Mouse (Mus musculus): ENCODE data around the gene Nprl2.
A peak's percentile ranks its signal among the peaks of the same experiment; 100 is the strongest.

Nprl2 gene

GRCm38 (mm10) chr9:107577871-107578270, 35.8 kb downstream of the Nprl2 start:
- DNase-seq (ENCODE audit: low spot score) = no peak

GRCm38 (mm10) chr9:107578587-107578986, 36.6 kb downstream of the Nprl2 start, which contains the start of gene Naa80:
Naa80 (plus strand) TSS chr9:107578887.
- DNase-seq (ENCODE audit: low spot score) = no peak

DNA sequence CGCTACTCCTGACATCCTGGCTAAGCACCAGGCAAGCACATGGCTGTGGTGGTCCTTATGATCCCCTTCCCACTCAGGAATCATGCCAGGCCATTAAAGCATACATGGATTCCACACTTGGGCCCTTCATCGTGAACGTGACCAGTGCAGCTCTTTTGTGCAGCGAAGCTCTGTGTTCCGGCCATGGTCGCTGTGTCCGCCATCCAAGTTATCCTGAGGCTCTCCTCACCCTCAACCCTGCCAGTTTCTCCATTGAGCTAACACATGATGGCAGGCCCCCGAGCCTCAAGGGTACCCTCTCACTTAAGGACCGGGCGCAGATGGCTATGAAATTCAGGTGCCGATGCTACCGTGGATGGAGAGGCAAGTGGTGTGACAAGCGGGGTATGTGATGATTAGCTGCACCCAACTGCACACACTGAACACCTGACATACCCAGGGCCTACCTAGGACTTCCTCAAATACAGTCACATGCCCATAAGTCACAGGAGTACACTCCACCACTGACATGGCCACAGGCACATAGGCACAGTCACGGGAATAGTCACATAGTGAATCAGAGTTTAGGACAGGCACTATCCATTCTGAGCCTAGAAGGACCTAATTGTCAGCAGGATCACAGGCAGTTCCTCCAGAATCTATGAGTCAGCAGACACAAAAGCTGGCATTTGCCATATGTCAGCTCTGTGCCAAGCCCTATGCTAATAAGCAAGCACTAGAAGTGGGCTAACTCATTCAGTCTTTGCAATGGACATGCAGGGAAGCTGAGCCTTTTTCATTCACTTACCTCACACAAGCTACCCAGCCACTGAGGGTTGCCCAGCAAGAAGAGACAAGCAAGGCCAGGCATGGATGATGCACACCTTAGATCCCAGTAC, 37.2 kb downstream of the Nprl2 start:
- DNase-seq (ENCODE audit: low spot score) = no peak

GRCm38 (mm10) chr9:107580501-107581317, 38.7 kb downstream of the Nprl2 start, which contains the start of gene Hyal3:
Hyal3 (plus strand) TSS chr9:107580818.
- DNase-seq (ENCODE audit: low spot score) = peak; percentile 89

GRCm38 (mm10) chr9:107581584-107581983, 39.6 kb downstream of the Nprl2 start:
- DNase-seq (ENCODE audit: low spot score) = no peak

DNA sequence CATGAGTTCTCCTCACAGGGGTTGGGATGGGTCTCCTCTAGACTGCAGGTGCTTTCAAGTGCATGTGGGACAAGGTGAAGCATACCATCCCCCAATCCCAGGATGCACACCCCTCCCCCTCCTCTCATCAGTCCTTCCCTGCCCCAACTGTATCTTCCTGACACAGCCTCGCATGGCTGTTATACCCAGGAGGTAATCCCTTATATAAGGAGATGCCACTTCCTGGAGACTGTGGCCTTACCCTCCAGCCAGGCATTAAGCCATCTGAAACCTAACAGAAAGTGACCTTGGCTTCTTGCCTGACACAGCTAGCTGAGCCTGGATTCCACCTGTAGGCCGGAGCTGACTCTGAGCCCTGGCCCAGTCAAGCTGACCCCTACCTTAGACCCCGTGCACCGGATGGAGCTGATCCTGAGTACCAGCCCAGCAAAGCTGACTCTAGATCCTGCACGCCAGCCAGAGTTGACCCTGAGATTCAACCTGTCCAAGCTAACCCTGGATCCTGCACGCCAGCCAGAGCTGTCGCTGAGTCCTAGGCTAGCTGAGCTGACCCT, 40.6 kb downstream of the Nprl2 start:
- no peak for DNase-seq (ENCODE audit: low spot score)

DNA sequence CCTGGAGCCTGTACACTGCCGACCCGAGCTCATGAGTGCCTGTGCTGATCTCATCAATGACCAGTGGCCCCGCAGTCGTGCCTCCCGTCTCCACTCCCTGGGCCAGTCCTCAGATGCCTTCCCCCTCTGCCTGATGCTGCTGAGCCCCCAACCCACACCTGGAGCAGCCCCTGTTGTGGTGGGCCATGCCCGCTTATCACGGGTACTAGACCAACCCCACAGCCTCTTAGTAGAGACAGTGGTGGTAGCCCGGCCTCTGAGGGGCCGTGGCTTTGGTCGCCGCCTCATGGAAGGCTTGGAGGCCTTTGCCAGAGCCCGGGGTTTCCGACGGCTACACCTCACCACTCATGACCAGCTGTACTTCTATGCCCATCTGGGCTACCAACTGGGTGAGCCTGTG, 41.1 kb downstream of the Nprl2 start:
- no peak for DNase-seq (ENCODE audit: low spot score)

- no peak for DNase-seq (ENCODE audit: low spot score)
Observed at GRCm38 (mm10) chr9:107586504-107586903, 44.5 kb downstream of the Nprl2 start.

DNA sequence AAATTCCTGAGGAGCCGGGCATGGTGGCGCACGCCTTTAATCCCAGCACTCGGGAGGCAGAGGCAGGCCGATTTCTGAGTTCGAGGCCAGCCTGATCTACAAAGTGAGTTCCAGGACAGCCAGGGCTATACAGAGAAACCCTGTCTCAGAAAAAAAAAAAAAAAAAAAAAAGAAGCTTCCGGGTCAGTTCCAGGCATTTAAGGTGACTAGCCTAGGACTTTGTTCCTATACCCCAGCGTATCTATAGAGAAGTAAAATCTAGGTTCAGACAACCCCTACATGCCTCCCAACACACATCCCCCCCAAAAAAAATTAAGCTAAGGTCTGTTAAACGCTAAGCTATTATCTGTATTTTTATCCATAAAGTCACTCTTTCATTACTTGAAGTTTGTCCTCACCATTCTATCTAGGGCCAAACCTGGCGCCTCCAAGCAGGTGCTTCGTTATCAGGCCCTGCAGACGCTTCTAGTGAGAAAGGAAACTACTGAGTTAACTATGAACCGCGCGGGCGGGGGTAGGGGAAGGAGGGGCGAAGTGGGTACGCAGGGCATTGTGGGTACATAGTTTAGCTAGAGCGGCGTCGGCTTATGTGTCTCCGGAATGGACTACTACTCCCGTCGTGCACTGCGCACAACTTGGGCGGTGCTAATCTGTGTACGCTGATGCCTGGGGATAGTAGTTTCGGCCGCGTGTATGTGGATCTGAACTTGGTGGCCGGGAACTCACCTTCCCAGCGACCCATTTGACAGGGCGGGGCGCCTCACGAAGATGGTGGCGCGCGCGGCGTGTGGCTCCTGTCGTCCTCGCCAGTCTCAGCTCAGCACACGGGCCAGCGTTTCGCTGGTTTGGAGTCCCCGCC, 45.2 kb downstream of the Nprl2 start, which contains the start of gene Ifrd2:
Gene Ifrd2 (plus strand): TSS at position 669 of the 859 bp plus-strand sequence.
- peak; percentile 97 for DNase-seq (ENCODE audit: low spot score)

DNA sequence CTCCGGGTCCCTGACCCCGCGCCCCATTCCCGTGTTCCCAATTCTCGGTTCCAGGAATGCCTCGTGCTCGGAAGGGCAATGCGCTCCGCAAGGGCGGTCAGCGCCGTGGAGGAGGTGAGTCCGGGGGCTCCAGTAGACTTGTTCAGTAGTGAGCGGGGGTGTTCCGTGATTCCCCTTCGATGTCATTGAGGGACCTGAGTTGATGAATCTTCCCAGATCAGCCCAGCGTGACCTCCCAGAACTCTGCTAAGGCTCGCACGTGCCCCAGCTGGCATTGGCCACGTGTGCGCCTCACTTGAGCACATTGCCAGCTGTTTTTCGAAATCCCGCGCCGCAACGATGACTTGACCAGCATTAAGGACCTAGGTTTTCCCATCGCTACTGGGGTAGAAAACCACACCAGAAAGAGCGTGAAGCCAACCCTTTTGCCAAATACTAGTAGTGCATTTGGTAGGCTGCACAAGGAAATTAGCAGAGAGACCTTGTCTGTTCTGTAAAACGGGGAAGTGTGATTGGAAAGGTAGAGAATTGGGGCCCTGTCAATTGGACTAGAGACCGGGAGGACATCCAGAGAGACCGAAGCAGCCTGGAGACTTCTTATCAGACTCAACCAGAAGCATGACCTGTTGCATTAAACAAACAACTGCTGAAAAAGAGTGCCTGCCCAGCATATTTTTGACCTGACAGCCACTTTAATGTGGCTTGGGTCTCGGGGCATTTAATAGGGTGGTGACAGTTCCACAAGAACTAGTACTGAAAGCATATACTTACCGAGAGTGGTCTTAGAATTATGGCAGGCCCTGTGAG, 46.0 kb downstream of the Nprl2 start:
- DNase-seq (ENCODE audit: low spot score) = no peak

- DNase-seq (ENCODE audit: low spot score) = no peak
Observed at GRCm38 (mm10) chr9:107590058-107590772, 48.2 kb downstream of the Nprl2 start.

DNA sequence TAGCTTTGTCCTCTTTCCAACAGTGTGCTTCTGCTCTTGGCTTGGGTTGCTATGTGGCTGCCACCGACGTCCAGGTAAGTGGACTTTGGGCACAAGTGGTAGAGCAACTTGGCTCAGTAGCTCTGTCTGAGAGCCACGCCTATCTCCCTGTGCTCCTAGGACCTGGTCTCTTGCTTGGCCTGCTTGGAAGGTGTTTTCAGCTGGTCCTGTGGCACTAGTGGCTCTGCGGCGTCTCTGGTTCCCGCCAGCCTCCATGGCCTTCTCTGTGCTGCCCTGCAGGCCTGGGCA, 48.7 kb downstream of the Nprl2 start:
- no peak for DNase-seq (ENCODE audit: low spot score)

- DNase-seq (ENCODE audit: low spot score) = no peak
Observed at GRCm38 (mm10) chr9:107593101-107593976, 51.3 kb downstream of the Nprl2 start.

- DNase-seq (ENCODE audit: low spot score) = no peak
Observed at GRCm38 (mm10) chr9:107594281-107595062, 52.4 kb downstream of the Nprl2 start.
